Mouse (Mus musculus): Measurements from ENCODE around the gene Cox4i2.
A peak's percentile ranks its signal among the peaks of the same experiment; 100 is the strongest.

Gene Cox4i2

DNA sequence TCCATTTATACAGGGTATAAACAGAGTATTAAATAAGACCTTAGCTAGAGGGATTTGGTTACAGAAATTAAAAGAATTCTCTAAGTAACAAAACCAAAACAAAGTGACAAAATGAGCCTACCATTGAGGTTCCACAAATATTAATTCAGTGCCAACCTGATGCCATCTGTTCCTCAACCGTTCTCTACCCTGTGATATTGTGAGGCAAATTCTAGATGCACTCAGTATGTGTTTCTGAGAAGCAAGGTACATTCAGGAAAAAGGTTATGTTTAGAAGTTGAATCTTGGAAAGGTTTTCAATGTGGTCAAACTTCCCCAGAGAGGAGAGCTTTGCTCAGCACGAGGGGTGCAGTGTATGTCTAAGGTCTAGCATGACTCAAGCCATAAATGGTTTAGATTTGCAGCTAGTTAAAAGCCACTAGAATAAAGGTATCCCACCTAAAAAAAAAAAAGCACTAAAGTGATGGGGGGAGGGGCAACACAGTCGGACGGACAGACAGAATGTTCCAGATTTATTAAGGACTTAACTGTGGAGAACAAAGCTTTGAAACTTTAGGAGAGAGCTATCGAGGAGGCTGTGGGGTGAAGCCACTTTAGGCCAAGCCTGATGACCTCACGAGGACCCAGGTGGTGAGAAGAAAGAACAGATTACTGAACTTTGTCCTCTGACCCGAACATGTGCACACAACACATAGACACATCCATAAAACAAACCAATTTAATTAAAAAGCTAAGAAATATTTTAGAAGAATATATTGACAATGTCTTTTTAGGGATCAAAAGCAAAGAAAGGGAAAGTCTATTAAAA is 46.2 kb downstream of the Cox4i2 start:
- DNase-seq (ENCODE audit: low spot score in 2 of 2), result no peak

DNA sequence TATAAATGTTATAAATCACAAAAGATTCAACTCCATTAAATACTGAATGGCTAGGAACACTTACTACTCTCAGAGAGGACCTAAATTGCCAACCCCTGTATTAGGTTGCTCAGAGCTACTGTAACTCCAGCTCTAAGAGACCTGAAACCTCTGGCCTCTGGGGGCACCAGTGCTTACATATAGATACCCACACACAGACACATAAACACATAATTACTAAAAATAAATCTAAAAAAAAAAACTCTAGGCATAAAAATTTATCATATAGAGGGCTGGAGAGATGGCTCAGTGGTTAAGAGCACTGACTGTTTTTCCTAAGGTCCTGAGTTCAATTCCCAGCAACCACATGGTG is 46.8 kb downstream of the Cox4i2 start:
- DNase-seq (ENCODE audit: low spot score in 2 of 2), result no peak

DNA sequence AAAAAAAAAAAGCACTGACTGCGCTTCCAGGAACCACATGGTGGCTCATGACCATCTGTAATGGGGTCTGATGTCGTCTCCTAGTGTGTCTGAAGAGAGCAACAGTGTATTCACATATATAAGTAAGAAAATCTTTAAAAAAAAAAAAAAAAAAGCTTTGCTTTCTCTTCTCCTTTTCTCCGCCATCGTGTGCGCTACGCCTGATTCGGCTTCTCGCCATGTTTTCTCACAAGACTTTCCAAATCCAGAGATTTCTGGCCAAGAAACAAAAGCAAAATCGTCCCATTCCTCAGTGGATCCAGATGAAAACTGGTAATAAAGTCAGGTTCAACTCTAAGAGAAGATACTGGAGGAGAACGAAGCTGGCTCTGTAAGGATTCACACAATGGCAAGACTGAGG is 48.3 kb downstream of the Cox4i2 start:
- no peak for DNase-seq (ENCODE audit: low spot score in 2 of 2)

- DNase-seq (ENCODE audit: low spot score in 2 of 2), result no peak
Measured at GRCm38 (mm10) chr2:152803081-152803480, 49.1 kb downstream of the Cox4i2 start.

DNA sequence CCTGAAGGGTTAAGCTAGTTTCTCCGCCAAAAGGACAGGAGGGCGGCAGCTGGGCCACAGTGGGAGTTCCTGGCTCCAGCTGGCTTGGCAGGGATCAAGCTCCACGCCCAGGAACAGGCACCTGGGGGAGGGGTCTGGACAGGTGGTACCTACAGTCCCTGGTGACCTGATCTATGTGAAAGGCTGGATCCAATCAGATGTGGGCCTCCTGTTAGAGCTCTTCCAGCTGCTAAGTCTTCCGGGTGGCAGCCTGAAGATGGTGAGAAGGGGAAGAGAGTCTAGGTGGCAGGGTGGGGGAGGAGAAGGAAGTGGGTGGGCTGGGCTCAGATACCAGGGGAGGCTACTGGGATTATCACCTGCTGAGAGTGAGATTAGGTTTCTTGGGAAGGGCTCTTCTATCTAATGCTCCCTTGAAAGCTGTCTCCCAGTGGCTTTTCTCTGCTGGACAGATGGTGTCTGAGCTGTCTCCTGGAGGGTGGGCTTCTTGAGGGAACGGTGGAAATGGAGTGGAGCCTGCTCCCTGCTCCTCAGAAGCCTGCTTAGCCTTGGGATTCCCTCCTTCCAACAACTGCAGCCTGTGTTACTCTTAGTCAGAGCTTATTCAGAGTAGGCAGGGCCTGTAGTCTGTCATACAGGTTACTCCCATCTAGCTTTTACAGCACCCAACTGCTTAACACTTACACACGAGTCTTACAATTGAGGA is 50.6 kb downstream of the Cox4i2 start:
- DNase-seq (ENCODE audit: low spot score in 2 of 2), result no peak

DNA sequence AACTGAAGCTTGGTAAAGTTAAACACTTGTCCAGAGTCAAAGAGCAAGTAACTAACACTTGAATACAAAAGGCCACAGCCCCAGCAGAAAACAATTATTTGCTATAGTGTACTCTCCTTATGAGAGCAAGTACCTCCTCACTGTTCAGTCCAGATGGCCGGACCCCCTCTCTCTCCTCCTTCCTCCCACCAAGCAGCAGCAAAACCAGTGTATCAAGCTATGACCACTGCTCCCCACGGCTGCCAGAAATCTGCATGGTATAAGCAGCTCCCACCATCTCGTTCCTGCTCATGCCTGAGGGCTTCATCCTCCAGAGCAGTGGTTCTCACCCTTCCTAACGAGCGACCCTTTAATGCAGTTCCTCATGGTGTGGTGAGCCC is 51.1 kb downstream of the Cox4i2 start:
- no peak for DNase-seq (ENCODE audit: low spot score in 2 of 2)

DNA sequence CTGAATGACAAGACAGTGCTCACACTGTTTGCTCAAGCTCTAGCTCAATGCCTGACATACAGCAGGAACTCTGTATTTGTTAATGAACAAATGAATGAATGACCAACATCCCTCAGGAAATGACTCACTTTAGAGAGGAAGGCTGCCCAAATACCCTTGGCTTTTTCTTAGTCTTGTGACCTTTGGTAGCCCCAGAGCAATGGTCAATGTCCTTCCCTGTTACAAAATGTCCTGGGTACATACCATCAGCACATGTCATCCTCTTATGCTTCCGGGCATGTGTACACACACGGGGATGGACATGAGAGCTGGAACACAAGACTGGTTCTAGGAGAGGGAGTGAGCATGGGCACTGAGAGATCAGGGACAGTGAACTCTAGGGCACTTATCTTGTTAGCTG is 52.1 kb downstream of the Cox4i2 start:
- no peak for DNase-seq (ENCODE audit: low spot score in 2 of 2)

DNA sequence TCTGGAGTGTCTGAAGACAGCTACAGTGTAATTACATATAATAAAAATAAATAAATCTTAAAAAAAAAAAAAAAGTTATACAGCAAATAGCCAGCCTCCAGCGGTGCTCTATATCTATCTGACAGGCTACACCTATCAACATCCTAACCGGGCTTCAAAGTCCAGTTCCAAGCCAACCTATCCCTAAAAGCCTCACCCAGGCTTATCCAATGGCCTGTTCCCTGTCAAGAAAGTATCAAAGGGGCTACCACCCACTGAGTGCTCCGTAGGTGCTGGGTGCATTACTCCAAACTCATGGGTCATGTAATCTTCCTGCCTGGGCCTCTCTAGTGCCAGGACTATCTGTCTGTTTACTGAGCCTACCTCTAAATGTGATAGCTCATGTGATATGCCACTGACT is 54.2 kb downstream of the Cox4i2 start:
- DNase-seq (ENCODE audit: low spot score in 2 of 2), result no peak

DNA sequence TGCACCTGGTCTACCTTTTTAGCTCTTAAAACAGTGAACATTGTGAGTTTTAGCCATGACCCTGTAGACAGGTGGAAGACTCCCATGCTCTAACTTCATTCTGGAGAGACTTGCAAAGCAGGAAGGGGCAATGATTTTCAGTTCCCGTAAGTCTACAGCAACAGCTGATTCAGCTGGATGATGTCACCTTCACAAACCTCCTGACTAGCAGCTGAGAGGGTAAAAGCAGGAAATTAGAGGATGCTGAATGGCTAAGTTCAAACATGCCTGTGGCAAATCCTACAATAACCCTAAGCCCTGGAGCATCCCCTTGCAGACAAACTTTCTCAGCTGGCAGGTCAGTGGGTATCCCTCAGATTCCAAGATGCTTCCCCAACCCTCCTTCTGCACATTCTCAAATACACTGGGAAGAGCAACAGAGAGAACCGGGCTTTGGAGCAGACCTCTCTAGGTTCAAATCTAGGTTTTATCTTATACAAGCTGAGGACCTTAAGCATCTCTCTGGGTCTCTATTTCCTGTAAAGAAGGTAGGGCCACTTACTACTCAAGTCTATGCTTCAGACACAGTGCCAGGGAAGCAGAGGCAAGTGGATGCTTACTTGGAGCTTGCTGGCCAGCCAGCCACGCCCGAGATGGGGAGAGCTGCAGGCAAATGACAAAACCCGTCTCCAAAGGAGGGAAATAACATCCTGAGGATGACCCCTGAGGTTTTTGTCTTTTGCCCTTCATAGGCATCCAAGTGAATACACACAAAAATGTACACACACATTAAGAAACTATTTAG is 56.4 kb downstream of the Cox4i2 start:
- DNase-seq (ENCODE audit: low spot score in 2 of 2), result no peak

DNA sequence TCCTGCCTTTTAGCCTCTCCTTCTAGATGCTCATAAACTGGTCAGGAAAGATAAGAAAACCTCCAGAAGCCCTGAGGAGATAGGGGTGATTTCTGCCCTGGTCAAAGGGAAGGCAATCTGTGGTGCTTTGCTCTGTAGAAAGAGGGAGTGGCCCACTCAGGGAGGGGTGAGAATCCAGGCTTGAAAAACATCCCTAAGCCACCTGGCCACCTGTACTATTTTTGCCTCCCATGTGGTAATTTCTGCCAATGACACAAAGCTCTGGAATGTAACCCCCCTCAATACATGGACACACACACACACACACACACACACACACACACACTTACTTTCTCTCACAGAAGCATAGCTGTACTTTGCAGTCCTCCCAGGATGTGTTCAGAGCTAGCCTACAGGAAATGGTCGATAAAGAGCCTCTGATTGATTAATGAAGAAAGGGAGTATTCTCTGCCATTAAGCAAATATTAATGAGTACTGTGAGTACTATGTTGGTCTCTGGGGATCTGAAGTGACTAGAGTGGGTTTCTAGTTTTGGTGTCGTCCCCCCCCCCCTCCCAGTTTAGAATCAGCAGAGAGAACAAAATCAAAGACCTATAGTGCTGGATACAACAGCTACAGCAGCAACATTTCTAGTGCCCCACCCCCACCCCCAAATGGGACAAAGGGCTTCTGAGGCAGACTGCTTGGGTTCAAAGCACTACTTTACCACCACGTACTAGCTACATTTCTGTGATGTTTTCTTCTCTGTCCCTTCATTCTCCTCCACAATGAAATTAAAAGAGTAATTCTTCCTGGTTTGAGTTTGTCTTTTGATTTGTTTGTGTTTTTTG is 57.6 kb downstream of the Cox4i2 start:
- DNase-seq (ENCODE audit: low spot score in 2 of 2), result peak in 1 of 2 experiments; percentile 59

DNA sequence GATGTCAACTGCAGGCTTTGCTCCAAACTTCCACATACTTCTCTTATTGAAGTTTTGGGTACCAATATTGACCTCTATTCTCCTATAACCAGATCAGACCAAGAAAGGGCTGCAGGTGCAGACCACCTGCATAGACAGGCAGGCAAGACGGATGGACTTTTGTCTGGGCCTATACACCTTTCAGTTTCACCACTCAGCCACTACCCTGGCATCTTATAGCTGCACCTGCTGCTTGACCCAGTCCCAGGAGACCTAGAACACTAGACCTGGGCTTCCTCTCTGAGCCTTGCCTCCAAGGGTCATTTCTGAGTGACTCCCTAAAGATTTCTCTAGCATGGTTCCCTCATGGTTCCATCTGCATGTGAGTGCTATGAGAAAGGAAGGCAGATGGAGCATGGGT is 59.3 kb downstream of the Cox4i2 start:
- DNase-seq (ENCODE audit: low spot score in 2 of 2), result no peak

DNA sequence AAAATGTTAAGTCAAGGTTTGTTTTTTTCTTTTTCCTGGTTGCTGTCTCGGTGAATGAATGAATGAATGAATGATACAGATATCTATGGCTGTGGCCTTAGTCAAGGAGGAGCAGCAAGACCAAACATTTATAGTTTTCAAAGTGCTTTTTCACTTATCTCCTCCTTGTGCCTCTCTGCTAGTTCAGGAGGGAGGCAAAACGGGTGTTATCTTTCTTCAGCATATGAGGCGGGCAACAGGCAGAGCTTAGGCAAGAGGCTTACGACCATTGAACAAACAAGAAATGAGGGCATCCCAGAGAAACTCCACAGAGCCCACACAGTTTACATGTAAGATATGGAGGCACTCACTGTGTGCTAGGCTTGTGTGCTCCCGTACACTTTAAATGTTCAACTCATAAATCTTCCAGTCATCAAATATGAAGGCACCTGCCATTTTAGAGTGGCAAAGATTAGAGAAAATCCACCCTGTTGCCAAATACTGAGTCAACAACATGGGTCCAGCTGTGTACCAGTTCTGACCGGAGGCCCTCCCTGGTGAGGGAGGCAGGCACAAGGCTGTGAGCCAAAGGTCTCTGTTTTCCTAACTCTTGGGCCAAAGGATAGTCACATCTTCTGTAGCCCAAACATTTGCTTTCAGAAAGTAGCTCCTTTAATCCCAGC is 60.4 kb downstream of the Cox4i2 start:
- peak in 1 of 2 experiments; percentile 54 for DNase-seq (ENCODE audit: low spot score in 2 of 2)

All from spleen, postnatal 4 days (tissue).